Mouse (Mus musculus) ES-E14 (cell line): ENCODE data around the gene Apopt1.

Experiments
- CHD2 ChIP-seq: IDR thresholded peaks from 2 replicates; pipeline ENCODE4 v1.6.1; 2014; ENCODE audit warnings: mild to moderate bottlenecking, low read depth, low read length, inconsistent platforms
- HCFC1 ChIP-seq: IDR thresholded peaks from 2 replicates; pipeline ENCODE4 v1.6.1; 2012; ENCODE audit warnings: low read length, inconsistent platforms, borderline replicate concordance; ENCODE audit not compliant: insufficient read depth
- MAFK ChIP-seq: IDR thresholded peaks from 2 replicates; pipeline ENCODE4 v1.6.1; 2014; ENCODE audit warnings: mild to moderate bottlenecking, low read depth, low read length, inconsistent platforms; ENCODE audit not compliant: insufficient read depth
- ZC3H11A ChIP-seq: IDR thresholded peaks from 2 replicates; pipeline ENCODE4 v1.6.1; 2012; ENCODE audit warnings: low read depth, mild to moderate bottlenecking, inconsistent platforms, low read length, borderline replicate concordance
- ZNF384 ChIP-seq: IDR thresholded peaks from 2 replicates; pipeline ENCODE4 v1.6.1; 2012; ENCODE audit warnings: low read depth, low read length, inconsistent platforms

GRCm38 (mm10) chr12:111700920-111701458 is 12.1 kb upstream of the Apopt1 start:
- TF ChIP-seq ZNF384 (no peak), HCFC1 (no peak), CHD2 (no peak), ZC3H11A (no peak), MAFK (no peak)
